15 mouse cellular contexts compared by ENCODE assay signal in the genomic region with DNA sequence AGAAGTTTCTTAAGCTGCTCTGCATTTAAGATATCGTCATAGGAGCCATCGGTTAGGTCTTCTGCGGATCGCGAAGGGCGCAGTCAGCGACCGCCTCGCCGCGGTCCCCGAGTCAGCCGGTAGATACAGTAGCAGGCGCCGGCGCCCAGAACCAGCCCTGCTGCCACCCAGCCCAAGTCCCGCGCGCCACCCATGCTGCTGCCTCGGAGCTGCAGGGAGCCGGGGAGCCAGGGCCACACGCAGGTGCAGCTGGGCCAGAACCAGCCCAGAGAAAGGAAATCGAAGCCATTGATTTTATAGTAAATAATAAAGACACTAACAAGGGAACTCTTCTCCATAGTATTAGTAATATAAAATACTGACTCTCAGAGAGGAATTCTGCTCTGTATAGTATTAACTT. TPM values are rescaled to one million over a fixed set of nuclear protein-coding genes. Genes with fewer than 3 reads are reported as not detected.
A peak's percentile ranks its signal among the peaks of the same experiment; 100 is the strongest.
DNase-seq lines count a peak whose midpoint lies in the region; ATAC-seq and TF ChIP-seq lines count a peak whose summit lies in the region.
"Had no signal": no experiment of that assay in that cellular context is flagged by ENCODE, and none has a peak within 500 bp of the region (broad histone marks: within the 10 kb centered on the region; RNA-seq: fewer than 3 reads in every experiment).

No protein-coding gene starts in this region.

- no peak overlapping the region for H3K9ac ChIP-seq in kidney, embryonic 16.5 days (replicated peaks; ENCODE audit: low read length)
- H3K9ac ChIP-seq: embryonic facial prominence, embryonic 15.5 days; intestine, embryonic 15.5 days; limb, embryonic 15.5 days; stomach, embryonic 15.5 days had no signal

- 97% methylated on average over 23 of the region's 23 CpGs for WGBS in kidney, adult 2 months
- WGBS in kidney, embryonic 16.5 days: 96% methylated on average over 23 of the region's 23 CpGs

- no peak for TF ChIP-seq POLR2A in kidney, adult 2 months (IDR thresholded peaks at IDR 0.05; ENCODE audit: low read depth, low read length)

- no peak for TF ChIP-seq CTCF in kidney, adult 2 months (conservative IDR thresholded peaks at IDR 0.05; ENCODE audit: insufficient read depth, insufficient read length, low read depth, low read length)

- H3K27ac ChIP-seq in kidney, adult 2 months (ENCODE audit: insufficient read depth, low read depth, low read length): no peak overlapping the region
- no peak overlapping the region for H3K27ac ChIP-seq in kidney, embryonic 16.5 days (ENCODE audit: low read length)
- H3K27ac ChIP-seq: embryonic facial prominence, embryonic 15.5 days; intestine, embryonic 15.5 days; limb, embryonic 15.5 days; stomach, embryonic 15.5 days had no signal

- no peak overlapping the region for H3K4me2 ChIP-seq in kidney, embryonic 16.5 days (replicated peaks; ENCODE audit: low read depth, low read length)
- H3K4me2 ChIP-seq: embryonic facial prominence, embryonic 15.5 days; intestine, embryonic 15.5 days; limb, embryonic 15.5 days; stomach, embryonic 15.5 days had no signal

- DNase-seq in adrenal gland, postnatal 10 days: peak; percentile 16
- no peak for DNase-seq in adrenal gland, adult 18-20 months (ENCODE audit: low spot score in 2 of 2)
- DNase-seq in kidney, adult 2 months: peak; percentile 11
- DNase-seq in spleen, adult 18-20 months: peak; percentile 11
- DNase-seq in spleen, postnatal 4 days (ENCODE audit: low spot score in 2 of 2): no peak
- DNase-seq in thymus, postnatal 25 days: peak; percentile 50
- DNase-seq in yolk sac, embryonic 10.5 days (ENCODE audit: low spot score): no peak

- no peak overlapping the region for H3K4me3 ChIP-seq in kidney, adult 2 months (ENCODE audit: insufficient read depth, low read depth, low read length)
- H3K4me3 ChIP-seq in kidney, embryonic 16.5 days (ENCODE audit: low read length): no peak overlapping the region
- H3K4me3 ChIP-seq: embryonic facial prominence, embryonic 15.5 days; intestine, embryonic 15.5 days; limb, embryonic 15.5 days; stomach, embryonic 15.5 days had no signal

- no peaks in the 10 kb centered on the region for H3K9me3 ChIP-seq in kidney, embryonic 16.5 days (ENCODE audit: low read length)
- H3K9me3 ChIP-seq: embryonic facial prominence, embryonic 15.5 days; intestine, embryonic 15.5 days; limb, embryonic 15.5 days; stomach, embryonic 15.5 days had no signal

- no peak for ATAC-seq in kidney, embryonic 16.5 days (ENCODE audit: low FRiP score, low TSS enrichment)
- ATAC-seq: forebrain, embryonic 16.5 days; intestine, embryonic 15.5 days had no signal

- no peaks in the 10 kb centered on the region for H3K27me3 ChIP-seq in kidney, adult 2 months (replicated peaks; ENCODE audit: control insufficient read depth, insufficient read depth, low read length)
- no peaks in the 10 kb centered on the region for H3K27me3 ChIP-seq in kidney, embryonic 16.5 days (ENCODE audit: insufficient read depth, low read length)
- H3K27me3 ChIP-seq: embryonic facial prominence, embryonic 15.5 days; intestine, embryonic 15.5 days; limb, embryonic 15.5 days; stomach, embryonic 15.5 days had no signal

- no peaks in the 10 kb centered on the region for H3K4me1 ChIP-seq in kidney, adult 2 months (ENCODE audit: control insufficient read depth, insufficient read depth, low read length)
- no peaks in the 10 kb centered on the region for H3K4me1 ChIP-seq in kidney, embryonic 16.5 days (ENCODE audit: insufficient read depth, low read length)
- H3K4me1 ChIP-seq: embryonic facial prominence, embryonic 15.5 days; intestine, embryonic 15.5 days; limb, embryonic 15.5 days; stomach, embryonic 15.5 days had no signal

- no peaks in the 10 kb centered on the region for H3K36me3 ChIP-seq in kidney, adult 2 months (ENCODE audit: control insufficient read depth, insufficient read depth, low read length)
- H3K36me3 ChIP-seq in kidney, embryonic 16.5 days (ENCODE audit: insufficient read depth, low read length): no peaks in the 10 kb centered on the region
- H3K36me3 ChIP-seq: embryonic facial prominence, embryonic 15.5 days; intestine, embryonic 15.5 days; limb, embryonic 15.5 days; stomach, embryonic 15.5 days had no signal

RNA-seq across cellular contexts. Expression of gene Kctd4, which starts 23.5 kb away (rescaled TPM):
- not detected for total RNA-seq in adrenal gland, postnatal 10 days (2021)
- total RNA-seq in adrenal gland, adult 18-20 months (2021): not detected
- not detected in 2 replicates for polyA plus RNA-seq in kidney, adult 2 months (2012; rRNA removed)
- 0.27 and 0.41 TPM in 2 replicates for polyA plus RNA-seq in kidney, embryonic 16.5 days (2015; fragmentation: Nextera tagmentation; extraction: Ambion mirVana)
- total RNA-seq: common myeloid progenitor, adult 5-6 weeks; hematopoietic stem cell, adult 5-6 weeks had no signal

Comparison
In these comparisons a context has a peak if more than half of its experiments do, and no peak if none do; other contexts are left out.
1. DNase-seq: peak in adrenal gland, postnatal 10 days (single experiment), kidney, adult 2 months (single experiment), spleen, adult 18-20 months (2 of 2) and thymus, postnatal 25 days (single experiment); none in adrenal gland, adult 18-20 months (0 of 2), spleen, postnatal 4 days (0 of 2) and yolk sac, embryonic 10.5 days (single experiment).